Mouse (Mus musculus): ENCODE measurements at regions not wholly inside any gene's neighbourhood (a gene's known extent, or its start where the extent isn't known, plus 50 kb on each side); places are given as distances from the start of the nearest gene placed in this dataset.

- no peak for DNase-seq (ENCODE audit: low read depth, low spot score)
These were observed 243.8 kb upstream of the Tprg start for GRCm38 (mm10) chr16:25042669-25043440.

GRCm38 (mm10) chr16:25044637-25045036 lies 242.0 kb upstream of the Tprg start:
- DNase-seq (ENCODE audit: low read depth, low spot score): no peak

- DNase-seq (ENCODE audit: low read depth, low spot score): no peak
These were observed 238.9 kb upstream of the Tprg start for GRCm38 (mm10) chr16:25047726-25048125.

DNA sequence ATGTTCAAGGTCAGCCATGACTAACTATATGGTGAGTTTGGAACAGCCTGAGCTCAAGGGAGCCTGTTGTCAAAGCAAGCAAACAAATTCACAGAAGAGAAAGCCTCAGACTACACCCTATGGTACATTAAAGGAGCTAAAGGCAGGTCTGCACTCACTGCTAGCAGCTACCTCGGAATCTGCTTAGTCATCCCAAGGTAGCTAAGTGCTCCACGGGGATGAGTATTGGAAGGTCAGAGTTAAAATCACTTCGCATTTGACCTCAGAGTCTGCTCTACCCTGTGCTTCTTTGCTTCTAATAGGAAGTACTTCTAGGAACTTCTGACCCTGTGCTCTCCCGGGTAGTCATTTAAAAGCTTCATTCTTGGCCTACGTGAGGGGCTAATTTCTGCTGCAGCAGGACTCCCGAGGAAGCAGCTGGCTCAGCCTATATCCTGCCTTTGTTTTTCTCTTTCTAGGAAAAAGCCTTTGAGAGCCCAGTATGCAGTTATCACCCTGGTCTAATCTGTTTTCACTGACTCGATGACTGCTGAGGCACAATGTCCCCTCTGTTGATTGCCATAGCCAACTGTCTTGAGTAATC lies 236.6 kb upstream of the Tprg start:
- no peak for DNase-seq (ENCODE audit: low read depth, low spot score)

- DNase-seq (ENCODE audit: low read depth, low spot score): no peak
These were observed 235.6 kb upstream of the Tprg start for GRCm38 (mm10) chr16:25051044-25051443.

GRCm38 (mm10) chr16:25052428-25052827 lies 234.2 kb upstream of the Tprg start:
- no peak for DNase-seq (ENCODE audit: low read depth, low spot score)

- no peak for DNase-seq (ENCODE audit: low read depth, low spot score)
These were observed 233.7 kb upstream of the Tprg start for GRCm38 (mm10) chr16:25052917-25053343.

DNA sequence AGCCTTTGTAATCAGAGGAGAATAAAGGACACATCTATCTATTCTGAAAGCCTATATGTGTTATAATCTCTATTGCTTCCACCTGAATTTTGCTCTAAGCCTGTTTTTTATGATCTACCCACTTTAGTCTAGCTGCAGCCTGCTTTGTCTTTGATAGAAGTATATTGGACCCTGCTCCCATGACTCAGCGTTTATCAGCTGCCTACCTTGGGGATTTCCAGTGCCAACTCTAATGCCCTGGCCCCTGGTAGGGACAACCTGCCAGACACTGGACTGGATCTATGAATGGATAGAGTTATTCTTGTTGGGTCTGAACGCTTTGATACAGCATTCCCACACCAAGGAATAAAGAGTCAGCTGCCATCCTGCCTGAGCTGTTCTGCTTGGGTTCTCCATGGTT lies 232.3 kb upstream of the Tprg start:
- no peak for DNase-seq (ENCODE audit: low read depth, low spot score)

DNA sequence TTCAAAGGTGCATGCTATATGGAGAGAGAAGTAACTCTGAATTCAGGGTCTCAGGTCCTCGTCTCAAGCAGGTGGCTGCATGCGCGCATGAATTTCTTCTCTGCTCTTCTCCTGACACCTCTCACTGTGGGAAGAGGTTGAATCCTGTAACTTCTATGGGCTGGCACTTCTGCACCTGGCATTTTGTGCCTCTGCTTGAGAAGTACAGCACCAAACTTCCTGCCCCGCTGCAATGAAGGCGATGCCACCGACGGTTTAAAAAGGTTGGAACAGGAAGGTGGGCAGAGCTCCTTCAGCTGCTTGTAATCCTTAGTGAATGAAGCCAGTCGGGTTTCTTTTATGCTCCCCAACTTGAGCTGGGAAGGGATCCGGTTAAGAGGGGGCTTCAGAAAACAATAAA lies 231.2 kb upstream of the Tprg start:
- DNase-seq (ENCODE audit: low read depth, low spot score): no peak

GRCm38 (mm10) chr16:25058051-25058747 lies 228.4 kb upstream of the Tprg start:
- DNase-seq (ENCODE audit: low read depth, low spot score): no peak

- peak; percentile 99 for DNase-seq (ENCODE audit: low read depth, low spot score)
These were observed 227.7 kb upstream of the Tprg start for GRCm38 (mm10) chr16:25058812-25059501.

GRCm38 (mm10) chr16:25059504-25059992 lies 227.1 kb upstream of the Tprg start:
- no peak for DNase-seq (ENCODE audit: low read depth, low spot score)

- no peak for DNase-seq (ENCODE audit: low read depth, low spot score)
These were observed 226.4 kb upstream of the Tprg start for GRCm38 (mm10) chr16:25060266-25060665.

DNA sequence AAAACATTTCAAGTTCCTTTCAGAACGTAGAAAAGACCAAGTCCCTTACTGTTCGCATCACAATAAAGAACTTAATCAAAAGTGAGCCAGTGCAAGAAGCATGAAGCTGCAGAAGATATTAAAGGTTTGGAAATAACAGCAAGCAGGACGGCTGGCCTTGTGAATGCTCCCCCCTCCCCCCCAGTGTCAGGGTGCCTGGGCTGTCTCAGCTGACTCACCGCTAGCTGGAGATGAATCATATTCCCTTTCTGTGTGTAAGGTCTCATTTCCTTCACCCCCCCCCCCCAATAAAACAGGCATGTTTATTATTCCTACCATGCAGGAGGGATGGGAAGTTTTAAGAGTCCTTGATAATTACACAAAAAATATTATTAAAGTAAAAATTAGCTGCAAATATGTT lies 225.0 kb upstream of the Tprg start:
- DNase-seq (ENCODE audit: low read depth, low spot score): peak; percentile 72

GRCm38 (mm10) chr16:25063981-25064380 lies 222.6 kb upstream of the Tprg start:
- no peak for DNase-seq (ENCODE audit: low read depth, low spot score)

- DNase-seq (ENCODE audit: low read depth, low spot score): peak; percentile 89
These were observed 222.1 kb upstream of the Tprg start for GRCm38 (mm10) chr16:25064538-25064937.

GRCm38 (mm10) chr16:25066822-25067221 lies 219.8 kb upstream of the Tprg start:
- DNase-seq (ENCODE audit: low read depth, low spot score): peak; percentile 76

GRCm38 (mm10) chr16:25067276-25068249 lies 219.1 kb upstream of the Tprg start:
- no peak for DNase-seq (ENCODE audit: low read depth, low spot score)

- no peak for DNase-seq (ENCODE audit: low read depth, low spot score)
These were observed 205.8 kb upstream of the Tprg start for GRCm38 (mm10) chr16:25080811-25081210.

- no peak for DNase-seq (ENCODE audit: low read depth, low spot score)
These were observed 202.9 kb upstream of the Tprg start for GRCm38 (mm10) chr16:25083729-25084128.

Measured in skeletal muscle tissue, adult 2 months (tissue).